Mouse (Mus musculus) neural tube, embryonic 10.5 days (tissue): ENCODE measurements at regions not wholly inside any gene's neighbourhood (a gene's known extent, or its start where the extent isn't known, plus 50 kb on each side); places are given as distances from the start of the nearest gene placed in this dataset.

Source experiments
- DNase-seq: peaks from one replicate; pipeline ENCODE4 v3.0.0-alpha.2; 2017; ENCODE audit warnings: low spot score; ENCODE audit errors: extremely low spot score

- peak; percentile 33 for DNase-seq
Observed at GRCm38 (mm10) chr5:75880088-75880684, 98.1 kb downstream of the Kdr start.

- no peak for DNase-seq
Observed at GRCm38 (mm10) chr5:75878361-75878760, 99.9 kb downstream of the Kdr start.

- no peak for DNase-seq
Observed at GRCm38 (mm10) chr5:75877609-75877971, 100.7 kb downstream of the Kdr start.

- no peak for DNase-seq
Observed at GRCm38 (mm10) chr5:75876871-75877608, 101.2 kb downstream of the Kdr start.

GRCm38 (mm10) chr5:75871120-75871519 is 107.1 kb downstream of the Kdr start:
- DNase-seq: peak; percentile 80

- no peak for DNase-seq
Observed at GRCm38 (mm10) chr5:75870666-75871065, 107.6 kb downstream of the Kdr start.

GRCm38 (mm10) chr5:75869535-75869934 is 108.7 kb downstream of the Kdr start:
- DNase-seq: no peak

- DNase-seq: no peak
Observed at GRCm38 (mm10) chr5:75865096-75865495, 113.2 kb downstream of the Kdr start.

- DNase-seq: no peak
Observed at GRCm38 (mm10) chr5:75863358-75863757, 114.9 kb downstream of the Kdr start.

- DNase-seq: peak; percentile 57
Observed at GRCm38 (mm10) chr5:75862630-75862991, 115.6 kb downstream of the Kdr start.

- no peak for DNase-seq
Observed at GRCm38 (mm10) chr5:75861916-75862629, 116.2 kb downstream of the Kdr start.

GRCm38 (mm10) chr5:75859316-75859836 is 118.9 kb downstream of the Kdr start:
- no peak for DNase-seq

- no peak for DNase-seq
Observed at GRCm38 (mm10) chr5:75850855-75851254, 127.4 kb downstream of the Kdr start.

- no peak for DNase-seq
Observed at GRCm38 (mm10) chr5:75847966-75848365, 130.3 kb downstream of the Kdr start.

GRCm38 (mm10) chr5:75847341-75847740 is 130.9 kb downstream of the Kdr start:
- DNase-seq: no peak

GRCm38 (mm10) chr5:75846016-75846415 is 132.2 kb downstream of the Kdr start:
- DNase-seq: no peak

GRCm38 (mm10) chr5:75843807-75844206 is 134.5 kb downstream of the Kdr start:
- DNase-seq: no peak

GRCm38 (mm10) chr5:75840421-75840820 is 137.8 kb downstream of the Kdr start:
- no peak for DNase-seq

GRCm38 (mm10) chr5:75835556-75835961 is 142.7 kb downstream of the Kdr start:
- no peak for DNase-seq

GRCm38 (mm10) chr5:75834766-75835555 is 143.3 kb downstream of the Kdr start:
- DNase-seq: no peak

GRCm38 (mm10) chr5:75832341-75832740 is 145.9 kb downstream of the Kdr start:
- DNase-seq: no peak
